Mouse (Mus musculus): ENCODE results near the gene Apod. TPM values are rescaled to one million over a fixed set of nuclear protein-coding genes. Genes with fewer than 3 reads are reported as not detected.
A peak's percentile ranks its signal among the peaks of the same experiment; 100 is the strongest.

The Apod gene
- polyA plus RNA-seq (2015; fragmentation: Nextera tagmentation; extraction: Ambion mirVana), result 93.8 and 119 TPM in 2 replicates

- H3K4me1 ChIP-seq (replicated peaks), result peaks cover 6% of the 10 kb centered on the region; the same call in 1 of the 2 replicates
- H3K36me3 ChIP-seq, result no peaks in the 10 kb centered on the region
- H3K4me3 ChIP-seq, result no peak within 1 kb of the TSS
- no peaks in the 10 kb centered on the region for H3K27me3 ChIP-seq
- 41% methylated on average over 9 of the region's 9 CpGs for WGBS
- H3K27ac ChIP-seq (replicated peaks), result peak within 1 kb of the TSS; percentile 59
- no peaks in the 10 kb centered on the region for H3K9me3 ChIP-seq
- ATAC-seq (ENCODE audit: low FRiP score, low read depth), result no peak
- no peak within 1 kb of the TSS for H3K4me2 ChIP-seq
- H3K9ac ChIP-seq, result no peak within 1 kb of the TSS
These were observed at the start of gene Apod for GRCm38 (mm10) chr16:31314497-31315233. Gene Apod, minus strand, starts transcription at chr16:31314808.

GRCm38 (mm10) chr16:31363685-31364436, 49.3 kb upstream of the Apod start:
- Histone ChIP-seq H3K36me3 (no peaks in the 10 kb centered on the region), H3K4me3 (no peak overlapping the region), H3K4me1 (replicated peaks) (no peaks in the 10 kb centered on the region), H3K27ac (replicated peaks) (no peak overlapping the region), H3K9me3 (no peaks in the 10 kb centered on the region), H3K4me2 (no peak overlapping the region), H3K9ac (no peak overlapping the region), H3K27me3 (no peaks in the 10 kb centered on the region)
- no peak for ATAC-seq (ENCODE audit: low FRiP score, low read depth)
- 87% methylated on average over 11 of the region's 11 CpGs for WGBS

- H3K4me1 ChIP-seq (replicated peaks), result no peaks in the 10 kb centered on the region
- WGBS, result 64% methylated on average over 5 of the region's 5 CpGs
These were observed 44.9 kb upstream of the Apod start for GRCm38 (mm10) chr16:31359542-31359941.

GRCm38 (mm10) chr16:31358991-31359390, 44.4 kb upstream of the Apod start:
- no peak overlapping the region for H3K27ac ChIP-seq (replicated peaks)
- peaks cover 3% of the 10 kb centered on the region; the same call in 1 of the 2 replicates for H3K27me3 ChIP-seq
- 33% methylated on average over 9 of the region's 9 CpGs for WGBS
- H3K4me2 ChIP-seq, result no peak overlapping the region
- no peaks in the 10 kb centered on the region for H3K9me3 ChIP-seq
- no peaks in the 10 kb centered on the region for H3K4me1 ChIP-seq (replicated peaks)
- no peak overlapping the region for H3K4me3 ChIP-seq
- H3K9ac ChIP-seq, result no peak overlapping the region
- ATAC-seq (ENCODE audit: low FRiP score, low read depth), result no peak
- H3K36me3 ChIP-seq, result no peaks in the 10 kb centered on the region

More at GRCm38 (mm10) chr16:31359542-31359941, 44.9 kb upstream of the Apod start:
- Histone ChIP-seq H3K36me3 (no peaks in the 10 kb centered on the region), H3K4me3 (no peak overlapping the region), H3K4me2 (no peak overlapping the region), H3K27me3 (peaks cover 3% of the 10 kb centered on the region; the same call in 1 of the 2 replicates), H3K27ac (replicated peaks) (no peak overlapping the region), H3K9me3 (no peaks in the 10 kb centered on the region), H3K9ac (no peak overlapping the region)
- no peak for ATAC-seq (ENCODE audit: low FRiP score, low read depth)

- peaks cover 3% of the 10 kb centered on the region; the same call in 1 of the 2 replicates for H3K27me3 ChIP-seq
- no peak overlapping the region for H3K4me3 ChIP-seq
- H3K9me3 ChIP-seq, result no peaks in the 10 kb centered on the region
- no peaks in the 10 kb centered on the region for H3K4me1 ChIP-seq (replicated peaks)
- H3K4me2 ChIP-seq, result no peak overlapping the region
- no peak for ATAC-seq (ENCODE audit: low FRiP score, low read depth)
- H3K9ac ChIP-seq, result no peak overlapping the region
- H3K27ac ChIP-seq (replicated peaks), result no peak overlapping the region
- 35% methylated on average over 15 of the region's 15 CpGs for WGBS
- H3K36me3 ChIP-seq, result no peaks in the 10 kb centered on the region
These were observed 44.0 kb upstream of the Apod start for GRCm38 (mm10) chr16:31358576-31358975.

GRCm38 (mm10) chr16:31355882-31356281, 41.3 kb upstream of the Apod start:
- H3K27ac ChIP-seq (replicated peaks), result no peak overlapping the region
- H3K4me1 ChIP-seq (replicated peaks), result no peaks in the 10 kb centered on the region
- no peaks in the 10 kb centered on the region for H3K9me3 ChIP-seq
- no peak for ATAC-seq (ENCODE audit: low FRiP score, low read depth)
- H3K4me3 ChIP-seq, result no peak overlapping the region
- 82% methylated on average over 6 of the region's 6 CpGs for WGBS
- H3K36me3 ChIP-seq, result no peaks in the 10 kb centered on the region
- H3K27me3 ChIP-seq, result peaks cover 3% of the 10 kb centered on the region; the same call in 1 of the 2 replicates
- no peak overlapping the region for H3K4me2 ChIP-seq
- no peak overlapping the region for H3K9ac ChIP-seq

GRCm38 (mm10) chr16:31354341-31355329, 40.0 kb upstream of the Apod start:
- Histone ChIP-seq H3K4me2 (peak overlapping the region; percentile 30; the same call in 1 of the 2 replicates), H3K4me3 (no peak overlapping the region), H3K36me3 (no peaks in the 10 kb centered on the region), H3K9ac (no peak overlapping the region), H3K9me3 (no peaks in the 10 kb centered on the region), H3K4me1 (replicated peaks) (no peaks in the 10 kb centered on the region), H3K27me3 (peaks cover 3% of the 10 kb centered on the region; the same call in 1 of the 2 replicates), H3K27ac (replicated peaks) (no peak overlapping the region)
- 30% methylated on average over 17 of the region's 17 CpGs for WGBS
- ATAC-seq (ENCODE audit: low FRiP score, low read depth), result peak; percentile 69; the same call in 1 of the 2 replicates

GRCm38 (mm10) chr16:31352996-31353395, 38.4 kb upstream of the Apod start:
- no peak for ATAC-seq (ENCODE audit: low FRiP score, low read depth)
- 71% methylated on average over 4 of the region's 4 CpGs for WGBS
- H3K4me1 ChIP-seq (replicated peaks), result no peaks in the 10 kb centered on the region
- H3K27ac ChIP-seq (replicated peaks), result no peak overlapping the region
- H3K27me3 ChIP-seq, result peaks cover 3% of the 10 kb centered on the region; the same call in 1 of the 2 replicates
- no peaks in the 10 kb centered on the region for H3K9me3 ChIP-seq
- no peaks in the 10 kb centered on the region for H3K36me3 ChIP-seq
- no peak overlapping the region for H3K4me2 ChIP-seq
- no peak overlapping the region for H3K4me3 ChIP-seq
- H3K9ac ChIP-seq, result no peak overlapping the region

GRCm38 (mm10) chr16:31347581-31347980, 33.0 kb upstream of the Apod start:
- 16% methylated on average over 14 of the region's 14 CpGs for WGBS
- H3K4me3 ChIP-seq, result peak overlapping the region; percentile 18; the same call in 1 of the 2 replicates

GRCm38 (mm10) chr16:31342966-31343365, 28.4 kb upstream of the Apod start:
- 28% methylated on average over 2 of the region's 2 CpGs for WGBS
- ATAC-seq (ENCODE audit: low FRiP score, low read depth), result no peak

More at GRCm38 (mm10) chr16:31347581-31347980, 33.0 kb upstream of the Apod start:
- Histone ChIP-seq H3K4me2 (peak overlapping the region; percentile 49), H3K27me3 (no peaks in the 10 kb centered on the region), H3K36me3 (no peaks in the 10 kb centered on the region), H3K9ac (no peak overlapping the region), H3K4me1 (replicated peaks) (peaks cover 3% of the 10 kb centered on the region; the same call in 1 of the 2 replicates), H3K27ac (replicated peaks) (no peak overlapping the region), H3K9me3 (no peaks in the 10 kb centered on the region)
- ATAC-seq (ENCODE audit: low FRiP score, low read depth), result no peak; the same call in 1 of the 2 replicates

GRCm38 (mm10) chr16:31342556-31342955, 27.9 kb upstream of the Apod start:
- no peak overlapping the region for H3K4me2 ChIP-seq
- WGBS, result 11% methylated on average over 5 of the region's 5 CpGs
- H3K4me3 ChIP-seq, result no peak overlapping the region
- no peak overlapping the region; the same call in 1 of the 2 replicates for H3K27ac ChIP-seq (replicated peaks)
- no peaks in the 10 kb centered on the region for H3K36me3 ChIP-seq
- H3K4me1 ChIP-seq (replicated peaks), result peaks cover 2% of the 10 kb centered on the region; the same call in 1 of the 2 replicates
- no peak for ATAC-seq (ENCODE audit: low FRiP score, low read depth)
- H3K9ac ChIP-seq, result no peak overlapping the region
- no peaks in the 10 kb centered on the region for H3K9me3 ChIP-seq
- no peaks in the 10 kb centered on the region for H3K27me3 ChIP-seq

More at GRCm38 (mm10) chr16:31342966-31343365, 28.4 kb upstream of the Apod start:
- no peaks in the 10 kb centered on the region for H3K9me3 ChIP-seq
- no peak overlapping the region for H3K9ac ChIP-seq
- H3K27me3 ChIP-seq, result no peaks in the 10 kb centered on the region
- no peak overlapping the region for H3K4me2 ChIP-seq
- peaks cover 3% of the 10 kb centered on the region; the same call in 1 of the 2 replicates for H3K4me1 ChIP-seq (replicated peaks)
- H3K27ac ChIP-seq (replicated peaks), result no peak overlapping the region; the same call in 1 of the 2 replicates
- H3K36me3 ChIP-seq, result no peaks in the 10 kb centered on the region
- no peak overlapping the region for H3K4me3 ChIP-seq

Measured in hindbrain, embryonic 15.5 days (tissue).